Mouse (Mus musculus) lung, adult 2 months (tissue): ENCODE measurements around the gene Gm28036. TPM values are rescaled to one million over a fixed set of nuclear protein-coding genes. Genes with fewer than 3 reads are reported as not detected.
"Not testable (repeated sequence)": the region's sequence is repeated elsewhere in the genome, so short reads cannot be mapped to it uniquely, and the experiment has no call there.

Experiments
- DNase-seq: peaks from one replicate; pipeline ENCODE4 v3.0.0; 2022
- H3K4me1 ChIP-seq: fragments of 200-500 bp; 2 replicates; pipeline ENCODE4 v1.6.1; 2011; ENCODE audit warnings: low read length; ENCODE audit not compliant: control insufficient read depth, insufficient read depth
- H3K4me3 ChIP-seq: fragments of 200-500 bp; replicated peaks from 2 replicates; pipeline ENCODE3; 2011; ENCODE audit warnings: low read depth, mild to moderate bottlenecking, control low read depth, low read length; ENCODE audit errors: extremely low read depth
- CTCF ChIP-seq: fragments of 200-500 bp; IDR thresholded peaks from 2 replicates; pipeline ENCODE4 v1.5.1; 2011; ENCODE audit warnings: mild to moderate bottlenecking, low read length, control low read depth; ENCODE audit not compliant: insufficient read depth
- POLR2A ChIP-seq: fragments of 200-500 bp; IDR thresholded peaks from 2 replicates; pipeline ENCODE4 v1.6.1; 2011; ENCODE audit warnings: low read depth, mild to moderate bottlenecking, control low read depth, low read length, borderline replicate concordance; ENCODE audit errors: extremely low read depth
- WGBS: fragments of 180-500 bp; shearing (Covaris S2); methylation state at CpG from one replicate; pipeline ENCODE4 v1.1.7; 2018; 5-methylcytosine and 5-hydroxymethylcytosine counted together
- polyA plus RNA-seq: library from polyadenylated mRNA; depleted of rRNA; stranded (reverse); fragments of >200 nt; gene quantifications from 2 replicates; pipeline ENCODE4 v1.2.3, GENCODE M21; 2012

Gene Gm28036
- polyA plus RNA-seq, 1 experiment: 6.5 TPM

GRCm38 (mm10) chr2:156142820-156143219 is 15.9 kb upstream of the Gm28036 start:
- 84% methylated on average over 2 of the region's 2 CpGs for WGBS
- TF ChIP-seq POLR2A: no peak
- no peak for TF ChIP-seq CTCF
- Histone ChIP-seq H3K4me3 (no peak overlapping the region), H3K4me1 (peaks cover 7% of the 10 kb centered on the region)
- DNase-seq: no peak

GRCm38 (mm10) chr2:156135695-156136094 is 8.8 kb upstream of the Gm28036 start:
- TF ChIP-seq CTCF (peak; percentile 27; the same call in 1 of the 2 replicates), POLR2A (no peak)
- no peak for DNase-seq
- no peaks in the 10 kb centered on the region for H3K4me1 ChIP-seq
- 88% methylated on average over 6 of the region's 6 CpGs for WGBS
- no peak overlapping the region for H3K4me3 ChIP-seq

GRCm38 (mm10) chr2:156134161-156134560 is 7.3 kb upstream of the Gm28036 start:
- no peak for TF ChIP-seq CTCF
- no peak for TF ChIP-seq POLR2A
- Histone ChIP-seq H3K4me1 (no peaks in the 10 kb centered on the region), H3K4me3 (no peak overlapping the region)
- DNase-seq: no peak
- WGBS: 69% methylated on average over 5 of the region's 5 CpGs

GRCm38 (mm10) chr2:156123731-156124130 is 3.2 kb downstream of the Gm28036 start:
- Histone ChIP-seq H3K4me3 (no peak overlapping the region), H3K4me1 (no peaks in the 10 kb centered on the region)
- TF ChIP-seq POLR2A: no peak
- TF ChIP-seq CTCF: no peak
- DNase-seq: no peak
- 92% methylated on average over 5 of the region's 5 CpGs for WGBS

GRCm38 (mm10) chr2:156119566-156119965 is 7.3 kb downstream of the Gm28036 start:
- no peak for DNase-seq
- TF ChIP-seq POLR2A (no peak), CTCF (no peak)

GRCm38 (mm10) chr2:156112080-156112423 is 14.8 kb downstream of the Gm28036 start:
- WGBS: 18% methylated on average over 5 of the region's 5 CpGs
- DNase-seq, H3K4me1 ChIP-seq: not testable (repeated sequence)
- H3K4me3 ChIP-seq: peak overlapping the region; percentile 98

More at GRCm38 (mm10) chr2:156119566-156119965, 7.3 kb downstream of the Gm28036 start:
- Histone ChIP-seq H3K4me3 (no peak overlapping the region), H3K4me1 (no peaks in the 10 kb centered on the region)

GRCm38 (mm10) chr2:156111358-156112079 is 15.4 kb downstream of the Gm28036 start, which contains the start of the genes Cpne1 and Rbm12:
Gene Cpne1 (minus strand): TSS chr2:156111965.
Gene Rbm12 (minus strand): TSS chr2:156111978.
- peak within 1 kb of the TSS; percentile 98 for H3K4me3 ChIP-seq
- WGBS: under 1% methylated on average over 70 of the region's 74 CpGs
- no peak for TF ChIP-seq CTCF
- TF ChIP-seq POLR2A: peak; percentile 76
- H3K4me1 ChIP-seq: peaks cover 6% of the 10 kb centered on the region
- DNase-seq: peak; percentile 95

GRCm38 (mm10) chr2:156110627-156111357 is 16.1 kb downstream of the Gm28036 start:
- Histone ChIP-seq H3K4me3 (peak overlapping the region; percentile 98), H3K4me1 (peaks cover 6% of the 10 kb centered on the region)
- peak; percentile 21 for DNase-seq
- WGBS: under 1% methylated on average over 16 of the region's 16 CpGs
- no peak for TF ChIP-seq CTCF
- no peak for TF ChIP-seq POLR2A

- WGBS: 56% methylated on average over 5 of the region's 5 CpGs
- H3K4me1 ChIP-seq: peaks cover 4% of the 10 kb centered on the region; the same call in 1 of the 2 replicates
- no peak for DNase-seq
- TF ChIP-seq CTCF (no peak), POLR2A (no peak)
- H3K4me3 ChIP-seq: no peak overlapping the region
These were observed 35.0 kb downstream of the Gm28036 start for GRCm38 (mm10) chr2:156091926-156092325.

- DNase-seq: no peak
- H3K4me3 ChIP-seq: no peak overlapping the region
- peaks cover 4% of the 10 kb centered on the region; the same call in 1 of the 2 replicates for H3K4me1 ChIP-seq
- 82% methylated on average over 1 of the region's 1 CpGs for WGBS
- no peak for TF ChIP-seq POLR2A
- TF ChIP-seq CTCF: no peak
These were observed 37.1 kb downstream of the Gm28036 start for GRCm38 (mm10) chr2:156089799-156090198.
